20 mouse cellular contexts compared by ENCODE assay signal in genomic region chr10:125028347-125028746, GRCm38 (mm10).
DNase-seq lines count a peak whose midpoint lies in the region; ATAC-seq and TF ChIP-seq lines count a peak whose summit lies in the region.
"Had no signal": no experiment of that assay in that cellular context is flagged by ENCODE, and none has a peak within 500 bp of the region (broad histone marks: within the 10 kb centered on the region; RNA-seq: fewer than 3 reads in every experiment).

No protein-coding gene starts in this region.

- no peak for TF ChIP-seq EP300 in lung, postnatal 0 days (IDR thresholded peaks at IDR 0.05)

- no peak for TF ChIP-seq CTCF in lung, postnatal 0 days (IDR thresholded peaks at IDR 0.05)

- no peak overlapping the region for H3K4me3 ChIP-seq in hindbrain, embryonic 14.5 days (replicated peaks; ENCODE audit: low read length)
- H3K4me3 ChIP-seq in hindbrain, embryonic 12.5 days = no peak overlapping the region
- H3K4me3 ChIP-seq in lung, postnatal 0 days (ENCODE audit: low read depth, low read length) = no peak overlapping the region
- H3K4me3 ChIP-seq: embryonic facial prominence, embryonic 15.5 days; erythroblast, embryonic 14.5 days; gastrocnemius, adult 2 months; heart, embryonic 12.5 days; hindbrain, embryonic 13.5 days had no signal

- H3K9me3 ChIP-seq in hindbrain, embryonic 14.5 days (ENCODE audit: control insufficient read depth, low read length) = no peaks in the 10 kb centered on the region
- H3K9me3 ChIP-seq in hindbrain, embryonic 12.5 days (replicated peaks) = no peaks in the 10 kb centered on the region
- no peaks in the 10 kb centered on the region for H3K9me3 ChIP-seq in lung, postnatal 0 days (ENCODE audit: low read length)
- H3K9me3 ChIP-seq: embryonic facial prominence, embryonic 15.5 days; heart, embryonic 12.5 days; hindbrain, embryonic 13.5 days had no signal

- 86% methylated on average over 5 of the region's 5 CpGs for WGBS in hindbrain, embryonic 14.5 days
- 90% methylated on average over 5 of the region's 5 CpGs for WGBS in hindbrain, embryonic 12.5 days
- WGBS in lung, postnatal 0 days = 56% methylated on average over 5 of the region's 5 CpGs

- H3K36me3 ChIP-seq in hindbrain, embryonic 14.5 days (replicated peaks; ENCODE audit: control insufficient read depth, insufficient read depth) = no peaks in the 10 kb centered on the region
- no peaks in the 10 kb centered on the region for H3K36me3 ChIP-seq in hindbrain, embryonic 12.5 days
- no peaks in the 10 kb centered on the region for H3K36me3 ChIP-seq in lung, postnatal 0 days (ENCODE audit: insufficient read depth, low read length)
- H3K36me3 ChIP-seq: embryonic facial prominence, embryonic 15.5 days; heart, embryonic 12.5 days; hindbrain, embryonic 13.5 days had no signal

- H3K27me3 ChIP-seq in hindbrain, embryonic 14.5 days (ENCODE audit: control insufficient read depth, insufficient read depth, low read length) = no peaks in the 10 kb centered on the region
- no peaks in the 10 kb centered on the region for H3K27me3 ChIP-seq in hindbrain, embryonic 12.5 days
- H3K27me3 ChIP-seq in lung, postnatal 0 days (replicated peaks; ENCODE audit: insufficient read depth, low read length) = no peaks in the 10 kb centered on the region
- H3K27me3 ChIP-seq: embryonic facial prominence, embryonic 15.5 days; heart, embryonic 12.5 days; hindbrain, embryonic 13.5 days had no signal

- H3K9ac ChIP-seq in hindbrain, embryonic 14.5 days = no peak overlapping the region
- H3K9ac ChIP-seq in hindbrain, embryonic 12.5 days = no peak overlapping the region
- H3K9ac ChIP-seq in lung, postnatal 0 days (replicated peaks; ENCODE audit: low read depth) = no peak overlapping the region
- H3K9ac ChIP-seq: embryonic facial prominence, embryonic 15.5 days; heart, embryonic 12.5 days; hindbrain, embryonic 13.5 days had no signal

- no peaks in the 10 kb centered on the region for H3K4me1 ChIP-seq in hindbrain, embryonic 14.5 days (replicated peaks; ENCODE audit: control insufficient read depth, insufficient read depth, low read length)
- H3K4me1 ChIP-seq in hindbrain, embryonic 12.5 days = no peaks in the 10 kb centered on the region
- H3K4me1 ChIP-seq in lung, postnatal 0 days (ENCODE audit: insufficient read depth, low read depth, low read length) = no peaks in the 10 kb centered on the region
- H3K4me1 ChIP-seq: embryonic facial prominence, embryonic 15.5 days; heart, embryonic 12.5 days; hindbrain, embryonic 13.5 days had no signal

- H3K27ac ChIP-seq in hindbrain, embryonic 14.5 days = no peak overlapping the region
- H3K27ac ChIP-seq in hindbrain, embryonic 12.5 days = no peak overlapping the region
- no peak overlapping the region for H3K27ac ChIP-seq in lung, postnatal 0 days (ENCODE audit: low read length)
- H3K27ac ChIP-seq: embryonic facial prominence, embryonic 15.5 days; gastrocnemius, adult 2 months; hindbrain, embryonic 13.5 days had no signal

- DNase-seq in hindbrain, embryonic 14.5 days (ENCODE audit: low spot score) = peak; percentile 17
- peak; percentile 8 to 21 for DNase-seq in kidney, postnatal 4 days
- DNase-seq in kidney, adult 8-10 months = no peak
- DNase-seq in lung, postnatal 0 days (ENCODE audit: low spot score) = peak; percentile 6
- no peak for DNase-seq in lung, adult 18-20 months
- no peak for DNase-seq in ovary, adult 18-20 months (ENCODE audit: low spot score)
- DNase-seq: adrenal gland, adult 2 months; adrenal gland, postnatal 25 days; cerebellum, adult 11 months; cerebellum, adult 8-10 months; cerebellum, postnatal 14 days; embryo, embryonic 11 days; gastrocnemius, adult 2 months; gastrocnemius, postnatal 25 days; heart, postnatal 4 days had no signal

- no peak for ATAC-seq in hindbrain, embryonic 14.5 days (ENCODE audit: low FRiP score)
- no peak for ATAC-seq in hindbrain, embryonic 12.5 days (ENCODE audit: low FRiP score)
- ATAC-seq in lung, postnatal 0 days = no peak

- no peak overlapping the region for H3K4me2 ChIP-seq in hindbrain, embryonic 14.5 days (replicated peaks)
- H3K4me2 ChIP-seq in hindbrain, embryonic 12.5 days (replicated peaks) = no peak overlapping the region
- H3K4me2 ChIP-seq in lung, postnatal 0 days (replicated peaks; ENCODE audit: low read depth, low read length) = no peak overlapping the region
- H3K4me2 ChIP-seq: embryonic facial prominence, embryonic 15.5 days; heart, embryonic 12.5 days; hindbrain, embryonic 13.5 days had no signal

Comparison
In these comparisons a context has a peak if more than half of its experiments do, and no peak if none do; other contexts are left out.
1. DNase-seq: peak in hindbrain, embryonic 14.5 days (single experiment), kidney, postnatal 4 days (2 of 2) and lung, postnatal 0 days (single experiment); none in kidney, adult 8-10 months (0 of 2), lung, adult 18-20 months (0 of 2) and ovary, adult 18-20 months (single experiment).